Mouse (Mus musculus): Measurements from ENCODE around the gene Mark4. TPM values are rescaled to one million over a fixed set of nuclear protein-coding genes. Genes with fewer than 3 reads are reported as not detected.

Mark4 gene
- polyA plus RNA-seq, 1 experiment from 2014 or later = 7.4 TPM

GRCm38 (mm10) chr7:19388699-19389413, 69.8 kb downstream of the Mark4 start:
- Histone ChIP-seq H3K4me1 (ENCODE audit: insufficient read depth, low read depth, low read length) (no peaks in the 10 kb centered on the region), H3K4me2 (replicated peaks; ENCODE audit: low read depth, low read length) (no peak overlapping the region), H3K4me3 (ENCODE audit: low read depth, low read length) (no peak overlapping the region), H3K9me3 (ENCODE audit: low read length) (no peaks in the 10 kb centered on the region), H3K27ac (ENCODE audit: low read length) (no peak overlapping the region), H3K27me3 (replicated peaks; ENCODE audit: insufficient read depth, low read length) (no peaks in the 10 kb centered on the region), H3K9ac (replicated peaks; ENCODE audit: low read depth) (no peak overlapping the region), H3K36me3 (ENCODE audit: insufficient read depth, low read length) (peaks cover 20% of the 10 kb centered on the region)
- WGBS = 86% methylated on average over 9 of the region's 10 CpGs
- no peak for DNase-seq (ENCODE audit: low spot score)
- ATAC-seq = no peak
- no peak for TF ChIP-seq CTCF (IDR thresholded peaks at IDR 0.05)
- no peak for TF ChIP-seq EP300 (IDR thresholded peaks at IDR 0.05)

- H3K4me3 ChIP-seq (ENCODE audit: low read depth, low read length) = no peak overlapping the region
- H3K9ac ChIP-seq (replicated peaks; ENCODE audit: low read depth) = no peak overlapping the region
- DNase-seq (ENCODE audit: low spot score) (no peak), ATAC-seq (no peak)
- no peak for TF ChIP-seq CTCF (IDR thresholded peaks at IDR 0.05)
- TF ChIP-seq EP300 (IDR thresholded peaks at IDR 0.05) = no peak
- 0 out of 2 replicates have a peak, but pooled peaks cover 3% of the 10 kb centered on the region for H3K4me1 ChIP-seq (ENCODE audit: insufficient read depth, low read depth, low read length)
- H3K36me3 ChIP-seq (ENCODE audit: insufficient read depth, low read length) = peaks cover 12% of the 10 kb centered on the region
- no peak overlapping the region for H3K4me2 ChIP-seq (replicated peaks; ENCODE audit: low read depth, low read length)
- H3K9me3 ChIP-seq (ENCODE audit: low read length) = no peaks in the 10 kb centered on the region
- no peaks in the 10 kb centered on the region for H3K27me3 ChIP-seq (replicated peaks; ENCODE audit: insufficient read depth, low read length)
- H3K27ac ChIP-seq (ENCODE audit: low read length) = no peak overlapping the region
- WGBS = 82% methylated on average over 9 of the region's 9 CpGs
Observed at GRCm38 (mm10) chr7:19383708-19384107, 74.9 kb downstream of the Mark4 start.

GRCm38 (mm10) chr7:19382166-19382541, 76.5 kb downstream of the Mark4 start:
- ATAC-seq = peak; percentile 66
- DNase-seq (ENCODE audit: low spot score) = peak; percentile 55
- Histone ChIP-seq H3K9ac (replicated peaks; ENCODE audit: low read depth) (peak overlapping the region; percentile 73), H3K36me3 (ENCODE audit: insufficient read depth, low read length) (peaks cover 9% of the 10 kb centered on the region), H3K4me3 (ENCODE audit: low read depth, low read length) (peak overlapping the region; percentile 75), H3K4me1 (ENCODE audit: insufficient read depth, low read depth, low read length) (0 out of 2 replicates have a peak, but pooled peaks cover 3% of the 10 kb centered on the region), H3K27ac (ENCODE audit: low read length) (no peak overlapping the region), H3K9me3 (ENCODE audit: low read length) (no peaks in the 10 kb centered on the region), H3K27me3 (replicated peaks; ENCODE audit: insufficient read depth, low read length) (no peaks in the 10 kb centered on the region), H3K4me2 (replicated peaks; ENCODE audit: low read depth, low read length) (peak overlapping the region; percentile 88)
- TF ChIP-seq EP300 (IDR thresholded peaks at IDR 0.05) (no peak), CTCF (IDR thresholded peaks at IDR 0.05) (no peak; the same call in 1 of the 2 replicates)
- 0% methylated on average over 30 of the region's 37 CpGs for WGBS

GRCm38 (mm10) chr7:19381377-19382165, 77.0 kb downstream of the Mark4 start, which contains the start of gene Ercc2:
Gene Ercc2, plus strand, starts transcription at chr7:19382010.
- 0 out of 2 replicates have a peak, but pooled peaks cover 3% of the 10 kb centered on the region for H3K4me1 ChIP-seq (ENCODE audit: insufficient read depth, low read depth, low read length)
- TF ChIP-seq CTCF (IDR thresholded peaks at IDR 0.05) (no peak), EP300 (IDR thresholded peaks at IDR 0.05) (no peak)
- peak within 1 kb of the TSS; percentile 75 for H3K4me3 ChIP-seq (ENCODE audit: low read depth, low read length)
- ATAC-seq (peak; percentile 97), DNase-seq (ENCODE audit: low spot score) (peak; percentile 99)
- H3K4me2 ChIP-seq (replicated peaks; ENCODE audit: low read depth, low read length) = peak within 1 kb of the TSS; percentile 88
- peaks cover 4% of the 10 kb centered on the region for H3K36me3 ChIP-seq (ENCODE audit: insufficient read depth, low read length)
- H3K27ac ChIP-seq (ENCODE audit: low read length) = no peak within 1 kb of the TSS
- H3K27me3 ChIP-seq (replicated peaks; ENCODE audit: insufficient read depth, low read length) = no peaks in the 10 kb centered on the region
- H3K9me3 ChIP-seq (ENCODE audit: low read length) = no peaks in the 10 kb centered on the region
- H3K9ac ChIP-seq (replicated peaks; ENCODE audit: low read depth) = peak within 1 kb of the TSS; percentile 73
- 6% methylated on average over 44 of the region's 48 CpGs for WGBS

- no peak overlapping the region for H3K4me2 ChIP-seq (replicated peaks; ENCODE audit: low read depth, low read length)
- H3K4me3 ChIP-seq (ENCODE audit: low read depth, low read length) = no peak overlapping the region
- no peak for ATAC-seq
- H3K9ac ChIP-seq (replicated peaks; ENCODE audit: low read depth) = no peak overlapping the region
- no peaks in the 10 kb centered on the region for H3K36me3 ChIP-seq (ENCODE audit: insufficient read depth, low read length)
- H3K27ac ChIP-seq (ENCODE audit: low read length) = no peak overlapping the region
- 0 out of 2 replicates have a peak, but pooled peaks cover 3% of the 10 kb centered on the region for H3K4me1 ChIP-seq (ENCODE audit: insufficient read depth, low read depth, low read length)
- H3K27me3 ChIP-seq (replicated peaks; ENCODE audit: insufficient read depth, low read length) = no peaks in the 10 kb centered on the region
- no peak for DNase-seq (ENCODE audit: low spot score)
- 59% methylated on average over 8 of the region's 8 CpGs for WGBS
- H3K9me3 ChIP-seq (ENCODE audit: low read length) = no peaks in the 10 kb centered on the region
- TF ChIP-seq CTCF (IDR thresholded peaks at IDR 0.05) (no peak), EP300 (IDR thresholded peaks at IDR 0.05) (no peak)
Observed at GRCm38 (mm10) chr7:19378049-19378448, 80.6 kb downstream of the Mark4 start.

- peak; percentile 52 for DNase-seq (ENCODE audit: low spot score)
- Histone ChIP-seq H3K27ac (ENCODE audit: low read length) (no peak overlapping the region), H3K4me3 (ENCODE audit: low read depth, low read length) (no peak overlapping the region), H3K9me3 (ENCODE audit: low read length) (no peaks in the 10 kb centered on the region), H3K4me2 (replicated peaks; ENCODE audit: low read depth, low read length) (no peak overlapping the region), H3K9ac (replicated peaks; ENCODE audit: low read depth) (no peak overlapping the region), H3K4me1 (ENCODE audit: insufficient read depth, low read depth, low read length) (no peaks in the 10 kb centered on the region), H3K36me3 (ENCODE audit: insufficient read depth, low read length) (no peaks in the 10 kb centered on the region), H3K27me3 (replicated peaks; ENCODE audit: insufficient read depth, low read length) (no peaks in the 10 kb centered on the region)
- 67% methylated on average over 4 of the region's 4 CpGs for WGBS
- ATAC-seq = peak; percentile 71
- no peak for TF ChIP-seq EP300 (IDR thresholded peaks at IDR 0.05)
- no peak for TF ChIP-seq CTCF (IDR thresholded peaks at IDR 0.05)
Observed at GRCm38 (mm10) chr7:19376019-19376418, 82.6 kb downstream of the Mark4 start.

All from lung, postnatal 0 days (tissue).